Mouse (Mus musculus): Measurements from ENCODE around the gene Chpt1. TPM values are rescaled to one million over a fixed set of nuclear protein-coding genes. Genes with fewer than 3 reads are reported as not detected.

The Chpt1 gene
- total RNA-seq, 1 experiment from 2014 or later: 287 TPM

DNA sequence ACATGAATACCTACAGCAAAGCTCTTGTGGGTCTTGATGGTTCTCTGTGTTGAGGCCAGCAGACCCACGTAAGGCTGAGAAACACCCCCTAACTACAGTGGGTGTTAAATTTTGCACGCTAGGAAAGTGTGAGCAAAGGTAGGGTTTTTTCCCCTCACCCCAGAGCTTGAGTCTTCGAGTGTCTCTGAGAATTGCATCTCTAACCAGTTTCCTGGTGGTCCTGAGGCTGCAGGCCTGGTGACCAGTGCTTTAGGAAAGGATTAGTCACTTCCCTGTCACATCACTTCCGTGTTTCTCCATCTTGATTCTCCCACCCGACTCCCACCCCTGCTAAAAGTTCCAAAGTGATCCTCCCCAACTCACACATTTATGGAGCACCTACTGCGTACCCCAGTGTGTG, 99.7 kb downstream of the Chpt1 start:
- DNase-seq: no peak

- DNase-seq: no peak
Measured at GRCm38 (mm10) chr10:88403021-88403420, 100.9 kb downstream of the Chpt1 start.

Other genes with a start within 250 kb of the Chpt1 start
- 6.0 and 7.8 TPM in 2 replicates for gene Dram1, start 125.0 kb downstream of the Chpt1 start, total RNA-seq (2021)
- gene Gnptab, start 124.9 kb downstream of the Chpt1 start, total RNA-seq (2021): 25.0 and 26.1 TPM in 2 replicates
- gene Sycp3, start 44.5 kb downstream of the Chpt1 start, total RNA-seq (2021): 0.85 and 1.8 TPM in 2 replicates
- gene Mybpc1, start 101.1 kb upstream of the Chpt1 start, total RNA-seq (2021): 0.68 and 0.96 TPM in 2 replicates
- gene Spic, start 180.9 kb upstream of the Chpt1 start, total RNA-seq (2021): 2.6 and 2.8 TPM in 2 replicates
- 89.2 and 93.7 TPM in 2 replicates for gene Arl1, start 226.8 kb upstream of the Chpt1 start, total RNA-seq (2021)